Comparison of ENCODE assay signal across 19 mouse cellular contexts in the genomic region with DNA sequence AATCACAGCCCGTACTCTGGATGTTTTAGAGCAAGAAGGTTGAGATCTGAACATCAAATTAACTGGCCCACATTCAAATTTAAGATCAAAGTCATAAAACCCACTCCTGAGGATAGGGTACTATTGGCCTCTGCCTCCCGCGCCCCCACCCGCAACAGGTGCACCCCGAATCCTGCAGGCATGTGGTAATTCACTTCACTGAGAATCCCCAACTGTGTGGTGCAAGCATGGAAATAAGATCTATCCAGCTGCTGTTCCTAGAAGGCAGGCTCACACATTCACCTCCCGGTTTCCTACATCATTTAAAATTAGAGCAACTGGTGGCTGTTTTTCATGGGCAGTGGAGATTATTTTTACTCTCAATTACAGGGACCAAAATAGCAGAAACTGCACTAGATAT.
A peak's percentile ranks its signal among the peaks of the same experiment; 100 is the strongest.
DNase-seq lines count a peak whose midpoint lies in the region; ATAC-seq and TF ChIP-seq lines count a peak whose summit lies in the region.
"Had no signal": no experiment of that assay in that cellular context is flagged by ENCODE, and none has a peak within 500 bp of the region (broad histone marks: within the 10 kb centered on the region; RNA-seq: fewer than 3 reads in every experiment).

No protein-coding gene starts in this region.

- 96% methylated on average over 6 of the region's 6 CpGs for WGBS in midbrain, embryonic 11.5 days
- 92% methylated on average over 6 of the region's 6 CpGs for WGBS in midbrain, embryonic 15.5 days
- WGBS in limb, embryonic 14.5 days, result 76% methylated on average over 6 of the region's 6 CpGs
- 95% methylated on average over 6 of the region's 6 CpGs for WGBS in forebrain, embryonic 10.5 days

- TF ChIP-seq POLR2A in limb, embryonic 14.5 days (IDR thresholded peaks at IDR 0.05; ENCODE audit: borderline replicate concordance, extremely low read depth, insufficient read depth, insufficient read length), result no peak

- H3K9ac ChIP-seq in midbrain, embryonic 11.5 days (ENCODE audit: low read length), result no peak overlapping the region
- no peak overlapping the region for H3K9ac ChIP-seq in midbrain, embryonic 15.5 days
- no peak overlapping the region for H3K9ac ChIP-seq in limb, embryonic 14.5 days (ENCODE audit: low read depth, low read length, severe bottlenecking)
- H3K9ac ChIP-seq: embryonic facial prominence, embryonic 13.5 days; forebrain, embryonic 12.5 days had no signal

- no peak for ATAC-seq in midbrain, embryonic 11.5 days (ENCODE audit: low FRiP score)
- ATAC-seq in midbrain, embryonic 15.5 days (replicated peaks), result no peak
- peak; percentile 86 for ATAC-seq in limb, embryonic 14.5 days (ENCODE audit: low FRiP score, low read depth)
- ATAC-seq: forebrain, embryonic 14.5 days; forebrain, embryonic 16.5 days had no signal

- no peaks in the 10 kb centered on the region for H3K9me3 ChIP-seq in midbrain, embryonic 11.5 days (ENCODE audit: control insufficient read depth, low read length)
- no peaks in the 10 kb centered on the region for H3K9me3 ChIP-seq in midbrain, embryonic 15.5 days
- H3K9me3 ChIP-seq in limb, embryonic 14.5 days (ENCODE audit: control insufficient read depth, low read length), result no peaks in the 10 kb centered on the region
- no peaks in the 10 kb centered on the region for H3K9me3 ChIP-seq in forebrain, embryonic 10.5 days
- H3K9me3 ChIP-seq: embryonic facial prominence, embryonic 13.5 days; forebrain, embryonic 12.5 days had no signal

- no peak overlapping the region for H3K4me3 ChIP-seq in midbrain, embryonic 11.5 days (ENCODE audit: low read depth, low read length)
- no peak overlapping the region for H3K4me3 ChIP-seq in midbrain, embryonic 15.5 days
- H3K4me3 ChIP-seq in limb, embryonic 14.5 days (replicated peaks; ENCODE audit: low read length), result no peak overlapping the region
- H3K4me3 ChIP-seq in forebrain, embryonic 10.5 days, result no peak overlapping the region
- H3K4me3 ChIP-seq: embryonic facial prominence, embryonic 13.5 days; forebrain, embryonic 12.5 days had no signal

- H3K27ac ChIP-seq in midbrain, embryonic 11.5 days (ENCODE audit: low read depth, low read length), result no peak overlapping the region
- H3K27ac ChIP-seq in midbrain, embryonic 15.5 days, result no peak overlapping the region
- no peak overlapping the region for H3K27ac ChIP-seq in limb, embryonic 14.5 days (replicated peaks; ENCODE audit: low read depth, low read length)
- H3K27ac ChIP-seq in forebrain, embryonic 10.5 days, result no peak overlapping the region
- H3K27ac ChIP-seq: embryonic facial prominence, embryonic 13.5 days; forebrain, embryonic 12.5 days had no signal

- peak; percentile 57 for DNase-seq in heart, adult 11 months
- DNase-seq in heart, adult 8-10 months (ENCODE audit: low spot score), result no peak
- DNase-seq in midbrain, embryonic 11.5 days (ENCODE audit: low spot score, missing footprints), result peak; percentile 35
- peak; percentile 20 for DNase-seq in limb, embryonic 14.5 days (ENCODE audit: low spot score)
- no peak for DNase-seq in forebrain, embryonic 10.5 days (ENCODE audit: extremely low spot score, low spot score)
- DNase-seq in right cerebral cortex, adult 18-20 months, result no peak
- DNase-seq: adrenal gland, adult 2 months; adrenal gland, postnatal 10 days; adrenal gland, postnatal 25 days; cerebellum, adult 11-12 months; cerebellum, adult 2 months; cerebellum, adult 9-10 months; cerebellum, postnatal 10 days; cerebellum, postnatal 25 days had no signal

- no peak overlapping the region for H3K4me2 ChIP-seq in midbrain, embryonic 11.5 days
- H3K4me2 ChIP-seq in midbrain, embryonic 15.5 days, result no peak overlapping the region
- no peak overlapping the region for H3K4me2 ChIP-seq in limb, embryonic 14.5 days (replicated peaks; ENCODE audit: low read depth, low read length, severe bottlenecking)
- H3K4me2 ChIP-seq: embryonic facial prominence, embryonic 13.5 days; forebrain, embryonic 12.5 days had no signal

- H3K36me3 ChIP-seq in midbrain, embryonic 11.5 days (ENCODE audit: control insufficient read depth, insufficient read depth, low read length), result no peaks in the 10 kb centered on the region
- H3K36me3 ChIP-seq in midbrain, embryonic 15.5 days (replicated peaks), result no peaks in the 10 kb centered on the region
- H3K36me3 ChIP-seq in limb, embryonic 14.5 days (ENCODE audit: control insufficient read depth, insufficient read depth, low read length), result no peaks in the 10 kb centered on the region
- no peaks in the 10 kb centered on the region for H3K36me3 ChIP-seq in forebrain, embryonic 10.5 days (replicated peaks)
- H3K36me3 ChIP-seq: embryonic facial prominence, embryonic 13.5 days; forebrain, embryonic 12.5 days had no signal

- H3K4me1 ChIP-seq in midbrain, embryonic 11.5 days (ENCODE audit: control insufficient read depth, insufficient read depth, low read length), result no peaks in the 10 kb centered on the region
- no peaks in the 10 kb centered on the region for H3K4me1 ChIP-seq in midbrain, embryonic 15.5 days
- no peaks in the 10 kb centered on the region for H3K4me1 ChIP-seq in limb, embryonic 14.5 days (ENCODE audit: control insufficient read depth, insufficient read depth, low read length)
- no peaks in the 10 kb centered on the region for H3K4me1 ChIP-seq in forebrain, embryonic 10.5 days
- H3K4me1 ChIP-seq: embryonic facial prominence, embryonic 13.5 days; forebrain, embryonic 12.5 days had no signal

- H3K27me3 ChIP-seq in midbrain, embryonic 11.5 days (ENCODE audit: control insufficient read depth, insufficient read depth, low read length), result no peaks in the 10 kb centered on the region
- no peaks in the 10 kb centered on the region for H3K27me3 ChIP-seq in midbrain, embryonic 15.5 days (replicated peaks)
- no peaks in the 10 kb centered on the region for H3K27me3 ChIP-seq in limb, embryonic 14.5 days (ENCODE audit: control insufficient read depth, insufficient read depth, low read length)
- no peaks in the 10 kb centered on the region for H3K27me3 ChIP-seq in forebrain, embryonic 10.5 days (ENCODE audit: poor library complexity, severe bottlenecking)
- H3K27me3 ChIP-seq: embryonic facial prominence, embryonic 13.5 days; forebrain, embryonic 12.5 days had no signal

Comparison
In these comparisons a context has a peak if more than half of its experiments do, and no peak if none do; other contexts are left out.
1. DNase-seq: peak in heart, adult 11 months (single experiment), midbrain, embryonic 11.5 days (single experiment) and limb, embryonic 14.5 days (single experiment); none in heart, adult 8-10 months (single experiment), forebrain, embryonic 10.5 days (single experiment) and right cerebral cortex, adult 18-20 months (single experiment).